Comparison of ENCODE assay signal across 8 mouse cellular contexts in the genomic region with DNA sequence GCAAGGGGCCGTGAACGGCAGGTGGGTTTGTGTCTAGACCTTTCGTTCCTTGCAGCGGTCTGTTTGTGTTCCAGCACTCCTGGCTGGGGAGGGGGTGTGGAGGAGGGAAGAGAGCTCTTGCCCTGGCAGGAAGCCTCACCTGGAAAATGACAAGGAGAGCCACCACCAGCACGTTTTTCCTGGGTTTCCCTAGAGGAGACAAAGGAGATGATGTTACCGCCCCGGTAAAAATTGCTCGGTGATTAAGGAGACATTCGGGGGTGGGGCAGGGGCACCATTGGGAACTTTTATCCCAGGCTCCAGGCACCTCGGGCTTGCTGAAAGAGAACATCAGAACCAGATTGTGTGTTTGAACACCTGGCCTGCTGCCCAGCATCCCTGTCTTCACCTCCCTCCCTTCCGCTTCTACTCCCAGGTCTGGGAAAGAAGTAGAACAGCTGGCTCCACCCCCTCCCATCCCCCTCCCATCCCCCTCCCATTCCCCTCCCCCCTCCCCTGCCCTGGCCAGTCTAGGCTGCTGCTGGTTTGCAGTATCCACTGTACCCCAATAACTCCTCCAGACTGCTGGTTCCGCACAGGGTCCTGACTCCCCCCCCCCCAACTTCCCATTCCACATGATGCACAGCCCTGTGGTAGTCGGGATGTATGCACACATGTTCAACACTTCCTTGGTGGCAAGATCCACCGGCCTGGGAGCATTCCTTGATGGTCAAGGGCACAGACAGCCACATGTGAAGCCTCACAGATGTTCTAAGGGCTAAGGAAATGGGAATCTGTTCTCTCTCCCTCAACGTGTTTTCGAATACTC. TPM values are rescaled to one million over a fixed set of nuclear protein-coding genes. Genes with fewer than 3 reads are reported as not detected.
DNase-seq lines count a peak whose midpoint lies in the region; ATAC-seq and TF ChIP-seq lines count a peak whose summit lies in the region.

No protein-coding gene starts in this region.

- peaks cover 33% of the 10 kb centered on the region for H3K4me1 ChIP-seq in lung, embryonic 14.5 days (ENCODE audit: insufficient read depth)
- H3K4me1 ChIP-seq in embryonic facial prominence, embryonic 10.5 days: peaks cover 65% of the 10 kb centered on the region
- H3K4me1 ChIP-seq in hindbrain, embryonic 12.5 days: peaks cover 34% of the 10 kb centered on the region
- peaks cover 26% of the 10 kb centered on the region for H3K4me1 ChIP-seq in neural tube, embryonic 11.5 days (ENCODE audit: control insufficient read depth, insufficient read depth, low read length)
- H3K4me1 ChIP-seq in cerebellum, adult 2 months (ENCODE audit: control insufficient read depth, insufficient read depth, low read length): no peaks in the 10 kb centered on the region

- H3K36me3 ChIP-seq in lung, embryonic 14.5 days (ENCODE audit: insufficient read depth): no peaks in the 10 kb centered on the region
- H3K36me3 ChIP-seq in embryonic facial prominence, embryonic 10.5 days (replicated peaks): no peaks in the 10 kb centered on the region
- no peaks in the 10 kb centered on the region for H3K36me3 ChIP-seq in hindbrain, embryonic 12.5 days
- H3K36me3 ChIP-seq in neural tube, embryonic 11.5 days (ENCODE audit: control insufficient read depth, insufficient read depth, low read length): no peaks in the 10 kb centered on the region

- peak overlapping the region; percentile 94 for H3K27ac ChIP-seq in lung, embryonic 14.5 days (ENCODE audit: low read depth)
- peak overlapping the region; percentile 90 for H3K27ac ChIP-seq in embryonic facial prominence, embryonic 10.5 days (replicated peaks)
- H3K27ac ChIP-seq in hindbrain, embryonic 12.5 days: peak overlapping the region; percentile 80
- peak overlapping the region; percentile 88; the same call in 1 of the 2 replicates for H3K27ac ChIP-seq in neural tube, embryonic 11.5 days (ENCODE audit: low read depth, low read length)
- H3K27ac ChIP-seq in cerebellum, adult 2 months (ENCODE audit: insufficient read depth, low read length): no peak overlapping the region

- 0 out of 2 replicates have a peak overlapping the region, but pooled peaks have one; percentile 1 for H3K9ac ChIP-seq in lung, embryonic 14.5 days
- H3K9ac ChIP-seq in hindbrain, embryonic 12.5 days: peak overlapping the region; percentile 23; the same call in 1 of the 2 replicates
- H3K9ac ChIP-seq in neural tube, embryonic 11.5 days (ENCODE audit: low read length): peak overlapping the region; percentile 15; the same call in 1 of the 2 replicates

- H3K27me3 ChIP-seq in lung, embryonic 14.5 days (ENCODE audit: insufficient read depth, low read length): no peaks in the 10 kb centered on the region
- H3K27me3 ChIP-seq in embryonic facial prominence, embryonic 10.5 days (replicated peaks; ENCODE audit: low read depth, poor library complexity, severe bottlenecking): 0 out of 2 replicates have a peak, but pooled peaks cover 5% of the 10 kb centered on the region
- peaks cover 3% of the 10 kb centered on the region; the same call in 1 of the 2 replicates for H3K27me3 ChIP-seq in hindbrain, embryonic 12.5 days
- H3K27me3 ChIP-seq in neural tube, embryonic 11.5 days (ENCODE audit: control insufficient read depth, insufficient read depth, low read length): no peaks in the 10 kb centered on the region
- H3K27me3 ChIP-seq in cerebellum, adult 2 months (ENCODE audit: control insufficient read depth, insufficient read depth, low read length): no peaks in the 10 kb centered on the region

- H3K4me2 ChIP-seq in lung, embryonic 14.5 days: peak overlapping the region; percentile 40
- H3K4me2 ChIP-seq in hindbrain, embryonic 12.5 days (replicated peaks): 0 out of 2 replicates have a peak overlapping the region, but pooled peaks have one; percentile 8
- H3K4me2 ChIP-seq in neural tube, embryonic 11.5 days (ENCODE audit: low read depth): peak overlapping the region; percentile 13

- TF ChIP-seq CTCF in lung, embryonic 14.5 days (IDR thresholded peaks at IDR 0.05; ENCODE audit: low read depth): no peak
- TF ChIP-seq CTCF in cerebellum, adult 2 months (IDR thresholded peaks at IDR 0.05; ENCODE audit: borderline replicate concordance, insufficient read depth, low read depth, low read length): no peak

- peak; percentile 68 for DNase-seq in lung, embryonic 14.5 days
- no peak for DNase-seq in lung, postnatal 25 days (ENCODE audit: low spot score)
- DNase-seq in embryonic facial prominence, embryonic 10.5 days (ENCODE audit: low spot score): peak; percentile 62
- peak; percentile 35 for DNase-seq in neural tube, embryonic 11.5 days (ENCODE audit: low spot score)
- DNase-seq in urinary bladder, postnatal 4 days (ENCODE audit: low spot score in 2 of 2): no peak
- DNase-seq in spleen, postnatal 4 days (ENCODE audit: low spot score in 2 of 2): no peak
- DNase-seq in cerebellum, adult 2 months: no peak

- 6% methylated on average over 16 of the region's 16 CpGs for WGBS in lung, embryonic 14.5 days
- 23% methylated on average over 16 of the region's 16 CpGs for WGBS in embryonic facial prominence, embryonic 10.5 days
- 19% methylated on average over 16 of the region's 16 CpGs for WGBS in hindbrain, embryonic 12.5 days
- WGBS in neural tube, embryonic 11.5 days: 21% methylated on average over 16 of the region's 16 CpGs
- 32% methylated on average over 16 of the region's 16 CpGs for WGBS in cerebellum, adult 2 months

- no peak overlapping the region for H3K4me3 ChIP-seq in lung, embryonic 14.5 days (ENCODE audit: low read depth, low read length)
- peak overlapping the region; percentile 12 for H3K4me3 ChIP-seq in embryonic facial prominence, embryonic 10.5 days
- H3K4me3 ChIP-seq in hindbrain, embryonic 12.5 days: no peak overlapping the region
- no peak overlapping the region for H3K4me3 ChIP-seq in neural tube, embryonic 11.5 days (ENCODE audit: low read depth, low read length)
- no peak overlapping the region for H3K4me3 ChIP-seq in cerebellum, adult 2 months (replicated peaks; ENCODE audit: insufficient read depth, low read depth, low read length)

- TF ChIP-seq POLR2A in cerebellum, adult 2 months (IDR thresholded peaks at IDR 0.05; ENCODE audit: borderline replicate concordance, insufficient read depth, low read length): no peak

- H3K9me3 ChIP-seq in lung, embryonic 14.5 days (ENCODE audit: low read depth, low read length): no peaks in the 10 kb centered on the region
- H3K9me3 ChIP-seq in embryonic facial prominence, embryonic 10.5 days: no peaks in the 10 kb centered on the region
- no peaks in the 10 kb centered on the region for H3K9me3 ChIP-seq in hindbrain, embryonic 12.5 days (replicated peaks)
- H3K9me3 ChIP-seq in neural tube, embryonic 11.5 days (ENCODE audit: control insufficient read depth, low read length): no peaks in the 10 kb centered on the region

- ATAC-seq in lung, embryonic 14.5 days (ENCODE audit: insufficient read depth): peak; percentile 17; the same call in 1 of the 2 replicates
- ATAC-seq in hindbrain, embryonic 12.5 days (ENCODE audit: low FRiP score): peak; percentile 57
- peak; percentile 54; the same call in 1 of the 2 replicates for ATAC-seq in neural tube, embryonic 11.5 days (ENCODE audit: insufficient read depth, low FRiP score, low TSS enrichment)

RNA-seq across cellular contexts. Expression of gene Ccr7, which starts 5.8 kb away (rescaled TPM):
- 0.30 and 0.45 TPM in 2 replicates for polyA plus RNA-seq in lung, embryonic 14.5 days (2014; fragmentation: Nextera tagmentation; extraction: Ambion mirVana)
- polyA plus RNA-seq in embryonic facial prominence, embryonic 10.5 days (2016; fragmentation: Nextera tagmentation; extraction: Ambion mirVana): 0.50 and 0.78 TPM in 2 replicates
- polyA plus RNA-seq in hindbrain, embryonic 12.5 days (2016; fragmentation: Nextera tagmentation; extraction: Ambion mirVana): 0.25 and 0.42 TPM in 2 replicates
- polyA plus RNA-seq in neural tube, embryonic 11.5 days (2014; fragmentation: Nextera tagmentation; extraction: Ambion mirVana): 0.39 and 0.41 TPM in 2 replicates
- 0.11 and 0.30 TPM in 2 replicates for polyA plus RNA-seq in cerebellum, adult 2 months (2012; rRNA removed)

RNA-seq across cellular contexts. Expression of gene Tns4, which starts 60.0 kb away (rescaled TPM):
- 0.39 and 0.47 TPM in 2 replicates for polyA plus RNA-seq in lung, embryonic 14.5 days (2014; fragmentation: Nextera tagmentation; extraction: Ambion mirVana)
- 0.96 and 1.0 TPM in 2 replicates for polyA plus RNA-seq in embryonic facial prominence, embryonic 10.5 days (2016; fragmentation: Nextera tagmentation; extraction: Ambion mirVana)
- polyA plus RNA-seq in hindbrain, embryonic 12.5 days (2016; fragmentation: Nextera tagmentation; extraction: Ambion mirVana): 0.32 and 0.36 TPM in 2 replicates
- polyA plus RNA-seq in neural tube, embryonic 11.5 days (2014; fragmentation: Nextera tagmentation; extraction: Ambion mirVana): 0.46 and 0.62 TPM in 2 replicates
- polyA plus RNA-seq in cerebellum, adult 2 months (2012; rRNA removed): 0.18 and 0.25 TPM in 2 replicates

Comparison
In these comparisons a context has a peak if more than half of its experiments do, and no peak if none do; other contexts are left out.
1. DNase-seq: peak in lung, embryonic 14.5 days (single experiment), embryonic facial prominence, embryonic 10.5 days (single experiment) and neural tube, embryonic 11.5 days (single experiment); none in lung, postnatal 25 days (single experiment), urinary bladder, postnatal 4 days (0 of 2), spleen, postnatal 4 days (0 of 2) and cerebellum, adult 2 months (0 of 2).
2. Peak in every context shown above with its lines, with median percentiles within 50 percentile points of each other: ATAC-seq, H3K4me2 ChIP-seq and H3K9ac ChIP-seq.